Mouse (Mus musculus) kidney, embryonic 16.5 days (tissue): ENCODE results near the gene Kcna7. TPM values are rescaled to one million over a fixed set of nuclear protein-coding genes. Genes with fewer than 3 reads are reported as not detected.

Experiments used
- ATAC-seq: fragments of 200-750 bp; cut with Nextera tagmentation; 2 replicates; pipeline ENCODE4 v1.8.0; 2017; ENCODE audit warnings: moderate TSS enrichment; ENCODE audit not compliant: low FRiP score, low TSS enrichment
- H3K27ac ChIP-seq: fragments of 300-500 bp; sonication (generic); 2 replicates; pipeline ENCODE4 v1.5.1; 2014; ENCODE audit warnings: low read length
- H3K27me3 ChIP-seq: fragments of 300-500 bp; sonication (generic); 2 replicates; pipeline ENCODE4 v1.6.1; 2014; ENCODE audit warnings: low read length, control low read depth, mixed read lengths; ENCODE audit not compliant: insufficient read depth
- H3K36me3 ChIP-seq: fragments of 300-500 bp; sonication (generic); 2 replicates; pipeline ENCODE4 v1.6.1; 2014; ENCODE audit warnings: low read length, control low read depth, mixed read lengths; ENCODE audit not compliant: insufficient read depth
- H3K4me1 ChIP-seq: fragments of 300-500 bp; sonication (generic); 2 replicates; pipeline ENCODE4 v1.6.1; 2014; ENCODE audit warnings: low read length, control low read depth, mixed read lengths; ENCODE audit not compliant: insufficient read depth
- H3K4me2 ChIP-seq: fragments of 300-500 bp; sonication (generic); replicated peaks from 2 replicates; pipeline ENCODE4 v1.6.1; 2014; ENCODE audit warnings: low read depth, low read length
- H3K4me3 ChIP-seq: fragments of 300-500 bp; sonication (generic); 2 replicates; pipeline ENCODE4 v1.5.1; 2014; ENCODE audit warnings: mild to moderate bottlenecking, low read length
- H3K9ac ChIP-seq: fragments of 300-500 bp; sonication (generic); replicated peaks from 2 replicates; pipeline ENCODE4 v1.6.1; 2014; ENCODE audit warnings: low read length
- H3K9me3 ChIP-seq: fragments of 300-500 bp; sonication (generic); 2 replicates; pipeline ENCODE4 v1.6.1; 2016; ENCODE audit warnings: low read length, control low read depth
- WGBS: fragments of 180-500 bp; shearing (Covaris S2); extraction: QIAGEN DNeasy Blood & Tissue Kit; methylation state at CpG from one replicate; pipeline ENCODE4 v1.1.7; 2014; 5-methylcytosine and 5-hydroxymethylcytosine counted together
- polyA plus RNA-seq: library from polyadenylated mRNA; unstranded; fragments of >200 nt; fragmentation: Nextera tagmentation; extraction: Ambion mirVana; gene quantifications from 2 replicates; pipeline ENCODE4 v1.2.1, GENCODE M21; 2015

The Kcna7 gene
- polyA plus RNA-seq, 1 experiment from 2014 or later = not detected

GRCm38 (mm10) chr7:45408949-45409348 is 3.5 kb downstream of the Kcna7 start:
- Histone ChIP-seq H3K27ac (no peak overlapping the region), H3K9ac (no peak overlapping the region), H3K27me3 (peaks cover 80% of the 10 kb centered on the region), H3K4me3 (no peak overlapping the region), H3K9me3 (no peaks in the 10 kb centered on the region), H3K4me1 (peaks cover 22% of the 10 kb centered on the region), H3K36me3 (no peaks in the 10 kb centered on the region), H3K4me2 (no peak overlapping the region)
- WGBS = 86% methylated on average over 17 of the region's 17 CpGs
- no peak for ATAC-seq

GRCm38 (mm10) chr7:45409497-45410163 is 4.2 kb downstream of the Kcna7 start:
- Histone ChIP-seq H3K4me1 (peaks cover 27% of the 10 kb centered on the region), H3K9ac (no peak overlapping the region), H3K9me3 (no peaks in the 10 kb centered on the region), H3K36me3 (no peaks in the 10 kb centered on the region), H3K4me3 (no peak overlapping the region), H3K4me2 (no peak overlapping the region), H3K27ac (no peak overlapping the region), H3K27me3 (peaks cover 87% of the 10 kb centered on the region)
- ATAC-seq = no peak
- WGBS = 82% methylated on average over 8 of the region's 8 CpGs

GRCm38 (mm10) chr7:45412421-45412820 is 7.0 kb downstream of the Kcna7 start:
- no peak for ATAC-seq
- WGBS = 82% methylated on average over 2 of the region's 2 CpGs
- no peaks in the 10 kb centered on the region for H3K9me3 ChIP-seq

GRCm38 (mm10) chr7:45413113-45413863 is 7.8 kb downstream of the Kcna7 start, which contains the start of gene Ntf5:
TSS of gene Ntf5 (plus strand) at chr7:45413695.
- peaks cover 26% of the 10 kb centered on the region for H3K4me1 ChIP-seq
- H3K4me3 ChIP-seq = peak within 1 kb of the TSS; percentile 65
- no peak within 1 kb of the TSS for H3K27ac ChIP-seq
- peak; percentile 60 for ATAC-seq
- no peaks in the 10 kb centered on the region for H3K36me3 ChIP-seq
- no peaks in the 10 kb centered on the region for H3K9me3 ChIP-seq
- H3K9ac ChIP-seq = peak within 1 kb of the TSS; percentile 77
- H3K4me2 ChIP-seq = peak within 1 kb of the TSS; percentile 93
- WGBS = 2% methylated on average over 44 of the region's 45 CpGs
- peaks cover 88% of the 10 kb centered on the region for H3K27me3 ChIP-seq

More at GRCm38 (mm10) chr7:45412421-45412820, 7.0 kb downstream of the Kcna7 start:
- H3K4me2 ChIP-seq = no peak overlapping the region
- H3K27me3 ChIP-seq = peaks cover 90% of the 10 kb centered on the region
- H3K36me3 ChIP-seq = no peaks in the 10 kb centered on the region
- H3K9ac ChIP-seq = no peak overlapping the region
- no peak overlapping the region for H3K27ac ChIP-seq
- no peak overlapping the region for H3K4me3 ChIP-seq
- peaks cover 18% of the 10 kb centered on the region for H3K4me1 ChIP-seq

GRCm38 (mm10) chr7:45413864-45414739 is 8.6 kb downstream of the Kcna7 start:
- Histone ChIP-seq H3K4me3 (peak overlapping the region; percentile 65), H3K4me2 (peak overlapping the region; percentile 93), H3K36me3 (no peaks in the 10 kb centered on the region), H3K9me3 (no peaks in the 10 kb centered on the region), H3K9ac (peak overlapping the region; percentile 77), H3K27me3 (peaks cover 87% of the 10 kb centered on the region), H3K4me1 (peaks cover 26% of the 10 kb centered on the region), H3K27ac (no peak overlapping the region)
- WGBS = under 1% methylated on average over 27 of the region's 27 CpGs
- peak; percentile 39; the same call in 1 of the 2 replicates for ATAC-seq

- peaks cover 86% of the 10 kb centered on the region for H3K27me3 ChIP-seq
- no peak overlapping the region for H3K4me3 ChIP-seq
- no peak for ATAC-seq
- no peaks in the 10 kb centered on the region for H3K36me3 ChIP-seq
- no peaks in the 10 kb centered on the region for H3K9me3 ChIP-seq
- H3K4me1 ChIP-seq = peaks cover 26% of the 10 kb centered on the region
- 36% methylated on average over 12 of the region's 12 CpGs for WGBS
- H3K9ac ChIP-seq = no peak overlapping the region
- H3K27ac ChIP-seq = no peak overlapping the region
- no peak overlapping the region; the same call in 1 of the 2 replicates for H3K4me2 ChIP-seq
Measured at GRCm38 (mm10) chr7:45414740-45415224, 9.3 kb downstream of the Kcna7 start.

- Histone ChIP-seq H3K9ac (no peak overlapping the region), H3K9me3 (no peaks in the 10 kb centered on the region), H3K36me3 (no peaks in the 10 kb centered on the region), H3K27ac (no peak overlapping the region), H3K4me3 (peak overlapping the region; percentile 3; the same call in 1 of the 2 replicates), H3K4me1 (peaks cover 32% of the 10 kb centered on the region), H3K4me2 (peak overlapping the region; percentile 22), H3K27me3 (peaks cover 82% of the 10 kb centered on the region)
- no peak for ATAC-seq
- 12% methylated on average over 33 of the region's 37 CpGs for WGBS
Measured at GRCm38 (mm10) chr7:45415636-45416035, 10.2 kb downstream of the Kcna7 start.

GRCm38 (mm10) chr7:45417962-45418492 is 12.6 kb downstream of the Kcna7 start:
- Histone ChIP-seq H3K4me2 (0 out of 2 replicates have a peak overlapping the region, but pooled peaks have one; percentile 17), H3K9ac (peak overlapping the region; percentile 25)

More at GRCm38 (mm10) chr7:45417962-45418492, 12.6 kb downstream of the Kcna7 start:
- Histone ChIP-seq H3K27me3 (peaks cover 65% of the 10 kb centered on the region), H3K9me3 (no peaks in the 10 kb centered on the region), H3K36me3 (peaks cover 22% of the 10 kb centered on the region), H3K27ac (no peak overlapping the region), H3K4me3 (no peak overlapping the region), H3K4me1 (peaks cover 31% of the 10 kb centered on the region)
- no peak for ATAC-seq
- WGBS = 8% methylated on average over 13 of the region's 13 CpGs
